Mouse (Mus musculus) adrenal gland, adult 2 months (tissue): ENCODE data around the gene Axl. TPM values are rescaled to one million over a fixed set of nuclear protein-coding genes. Genes with fewer than 3 reads are reported as not detected.

Experiments
- DNase-seq: peaks from one replicate; pipeline ENCODE4 v3.0.0; 2021
- long read RNA-seq: library from polyadenylated mRNA; stranded (forward); transcript quantifications from one replicate; pipeline ENCODE4 v2.0.0, GENCODE M21; 2021
- polyA plus RNA-seq: library from polyadenylated mRNA; depleted of rRNA; stranded (reverse); fragments of >200 nt; gene quantifications from 2 replicates; pipeline ENCODE4 v1.2.3, GENCODE M21; 2012; rRNA removed
- total RNA-seq, 2 experiments: library from RNA; stranded (reverse); gene quantifications; 2 replicates each; pipeline ENCODE4 v1.2.3; 2021

Axl gene
- 10 to 100 TPM; 42.1 to 73.8 TPM for total RNA-seq
- polyA plus RNA-seq: 40.3 TPM in 2 replicates
- long read RNA-seq, full-length matches to known transcripts: 31 of 45 reads
- long read RNA-seq, partial matches to known transcripts: 8 of 45 reads
- long read RNA-seq, other reads (novel, unspliced or antisense): 6 of 45 reads

DNA sequence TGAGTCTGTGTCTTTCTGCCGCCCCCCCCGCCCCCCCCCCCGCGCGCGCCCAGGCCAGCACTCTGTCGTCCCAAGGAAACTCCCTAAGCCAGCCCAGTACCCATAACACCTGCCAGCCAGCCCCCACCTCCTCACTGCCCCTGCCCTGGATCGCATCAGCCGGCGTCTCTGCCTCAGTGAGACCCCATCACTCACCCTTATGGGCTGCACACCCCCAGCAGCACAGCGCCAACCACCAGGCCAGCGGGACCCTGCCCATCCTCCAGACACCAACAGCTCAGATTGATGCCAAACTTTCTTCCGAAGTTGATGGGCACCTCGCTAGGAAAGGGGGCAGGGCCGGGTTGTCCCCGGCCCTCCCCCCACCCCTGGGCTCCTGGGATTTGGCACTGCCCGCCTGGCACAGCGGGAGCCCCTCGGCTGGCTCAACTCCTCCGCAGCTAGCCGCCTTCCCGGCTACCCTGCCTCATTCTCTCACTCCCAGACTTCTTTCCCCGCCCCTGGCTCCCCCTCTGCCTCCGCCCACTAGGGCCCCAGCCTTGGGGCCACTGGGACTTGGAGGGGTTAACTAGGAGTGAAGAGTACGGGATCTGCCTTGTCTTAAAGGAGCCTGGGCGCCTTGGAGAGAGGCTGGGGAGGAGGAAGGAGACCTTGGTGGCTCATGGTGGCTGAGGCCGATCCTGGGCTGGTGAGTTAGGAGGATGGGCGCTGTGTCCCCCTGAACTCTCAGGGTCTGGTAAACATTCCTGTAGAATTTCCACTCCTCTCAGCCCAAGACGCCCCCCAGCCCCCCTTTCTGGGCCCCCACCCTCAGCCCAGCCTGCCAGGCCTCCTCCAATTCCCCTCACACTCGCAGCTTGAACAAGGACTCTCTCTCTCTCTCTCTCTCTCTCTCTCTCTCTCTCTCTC lies at the start of gene Axl:
Axl (minus strand) TSS at position 486 of the 909 bp plus-strand sequence.
- peak; percentile 56 for DNase-seq

DNA sequence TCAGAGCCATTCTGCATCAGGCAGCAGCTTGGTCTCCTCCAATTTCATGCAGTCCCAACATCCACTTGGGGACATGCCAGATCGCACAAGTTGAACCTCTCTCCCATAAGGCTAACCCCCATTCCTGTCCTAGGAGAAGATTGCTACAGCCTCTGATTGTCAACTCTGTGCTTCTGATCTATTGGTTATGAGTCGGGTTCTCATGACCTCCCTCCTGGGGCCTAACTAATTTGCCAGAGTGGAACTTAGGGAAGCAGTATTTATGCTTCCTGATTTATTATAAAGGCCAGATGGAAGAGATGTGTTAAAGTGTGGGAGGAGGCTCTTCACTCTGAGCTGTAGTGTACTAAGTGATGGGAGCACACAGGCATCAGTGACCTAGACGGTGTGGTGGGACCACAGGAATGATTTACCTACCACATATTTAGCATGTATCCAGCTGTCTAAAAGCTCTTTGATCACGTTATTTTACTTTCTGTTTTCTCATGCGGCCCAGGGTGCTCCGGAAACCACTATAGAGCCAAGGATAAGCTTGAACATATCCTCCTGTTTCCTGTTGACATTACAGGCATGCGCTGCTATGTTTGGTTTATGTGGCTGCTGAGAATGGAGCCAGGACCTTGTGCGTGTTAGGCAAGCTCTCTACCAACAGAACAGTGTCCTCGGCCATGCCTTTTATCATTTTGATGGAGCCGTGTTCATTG lies 46.8 kb upstream of the Axl start:
- DNase-seq: no peak

DNA sequence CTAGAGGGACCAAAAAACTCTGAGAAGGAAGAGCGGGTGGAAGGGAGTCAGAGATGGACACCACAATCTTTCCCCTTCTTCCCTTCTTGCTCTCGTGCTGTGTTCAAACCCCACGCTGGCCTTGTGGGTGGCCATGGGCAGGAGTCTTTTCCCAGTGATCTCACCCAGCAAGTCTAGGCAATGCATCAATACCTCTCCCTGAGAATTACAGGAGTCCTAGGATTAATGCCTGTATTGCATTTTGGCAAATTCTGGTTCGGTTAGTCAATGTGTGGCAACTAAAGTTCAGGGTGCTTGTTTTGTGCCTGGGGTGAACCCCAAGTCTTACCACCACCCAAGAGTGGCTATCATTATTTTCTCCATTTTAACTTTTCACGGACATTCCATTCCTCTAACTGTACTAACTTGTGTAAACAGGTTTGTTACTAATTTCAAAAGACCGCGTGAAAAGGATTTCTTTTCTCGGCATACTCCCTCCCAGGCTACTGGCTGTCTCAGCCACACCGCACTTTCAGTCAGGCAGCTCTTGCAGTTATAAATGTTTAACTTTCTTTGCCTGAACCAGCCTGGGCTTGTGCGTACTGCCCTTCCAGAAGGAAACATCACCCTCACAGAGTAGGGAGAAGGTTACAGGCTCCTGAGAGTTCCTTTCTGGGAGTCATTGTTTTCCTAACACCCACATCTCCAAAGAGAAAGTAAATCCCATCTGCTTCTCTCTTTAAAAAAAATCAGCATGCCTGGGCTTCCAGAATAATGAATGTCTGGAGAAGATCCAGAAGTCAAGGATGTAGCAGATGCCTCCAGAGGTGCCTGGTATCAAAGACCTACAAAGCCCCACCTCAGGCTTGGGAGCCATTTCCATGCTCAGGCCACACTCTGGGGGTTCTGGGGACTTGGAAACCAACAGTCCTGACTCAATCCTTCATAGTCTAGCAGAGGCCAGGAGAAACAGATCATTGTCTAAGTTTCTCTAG lies 43.3 kb upstream of the Axl start:
- DNase-seq: no peak

DNA sequence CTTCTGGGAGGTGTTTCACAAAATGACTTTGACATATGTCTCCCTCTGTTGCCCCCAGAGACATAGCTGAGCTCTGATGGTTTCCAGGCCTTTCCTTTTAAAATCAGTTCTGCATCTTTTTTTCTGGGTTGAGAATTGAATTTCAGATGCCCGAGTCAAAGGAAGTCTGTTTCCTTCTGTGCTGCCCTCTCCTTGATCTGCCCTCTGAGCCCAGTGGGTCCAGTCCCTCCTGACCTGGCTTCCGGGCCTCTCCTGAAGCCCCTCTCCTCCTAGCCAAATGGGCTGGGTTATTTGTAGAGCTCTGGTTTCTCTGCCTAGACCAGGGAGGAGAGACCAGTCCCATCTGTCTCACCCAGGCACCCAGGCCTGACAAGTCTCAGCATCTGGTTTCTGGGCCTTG lies 41.7 kb upstream of the Axl start:
- DNase-seq: no peak

DNA sequence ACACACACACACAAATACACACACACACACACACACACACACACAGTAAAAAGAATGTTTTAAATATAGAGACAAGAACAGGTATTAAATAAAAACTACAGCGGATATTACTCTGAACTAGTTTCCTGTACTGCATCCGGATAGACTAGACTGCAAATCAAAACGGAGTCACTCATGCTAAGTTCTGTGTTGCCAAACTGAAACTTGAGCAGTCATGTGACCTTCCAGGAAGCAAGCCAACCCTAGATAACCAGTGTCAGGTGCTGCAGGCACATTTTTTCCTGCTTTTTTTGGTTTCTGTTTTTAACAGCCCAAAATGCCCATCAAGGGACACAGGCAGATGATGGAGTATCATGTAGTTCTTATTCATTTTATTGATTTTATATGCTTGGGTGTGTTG lies 38.7 kb upstream of the Axl start:
- peak; percentile 59 for DNase-seq

DNA sequence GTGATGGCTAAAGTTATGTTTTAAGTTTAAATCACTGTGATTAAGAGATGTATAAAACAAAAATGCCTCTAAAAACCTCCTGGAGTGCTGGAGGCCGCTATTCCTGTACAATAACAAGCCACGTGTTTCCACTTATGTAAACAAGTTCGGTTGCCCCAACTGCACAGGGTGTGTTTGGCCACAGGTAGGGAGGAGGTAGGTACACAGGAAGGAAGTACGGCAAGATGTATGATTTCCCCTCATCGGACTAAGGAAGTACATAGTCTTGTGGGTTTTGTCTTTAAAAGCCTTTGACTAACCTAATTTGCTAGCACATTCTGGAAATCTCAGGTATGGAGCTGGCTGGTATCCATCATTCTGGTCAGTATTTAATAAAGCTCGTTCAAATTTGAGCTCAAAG lies 37.5 kb upstream of the Axl start:
- no peak for DNase-seq

DNA sequence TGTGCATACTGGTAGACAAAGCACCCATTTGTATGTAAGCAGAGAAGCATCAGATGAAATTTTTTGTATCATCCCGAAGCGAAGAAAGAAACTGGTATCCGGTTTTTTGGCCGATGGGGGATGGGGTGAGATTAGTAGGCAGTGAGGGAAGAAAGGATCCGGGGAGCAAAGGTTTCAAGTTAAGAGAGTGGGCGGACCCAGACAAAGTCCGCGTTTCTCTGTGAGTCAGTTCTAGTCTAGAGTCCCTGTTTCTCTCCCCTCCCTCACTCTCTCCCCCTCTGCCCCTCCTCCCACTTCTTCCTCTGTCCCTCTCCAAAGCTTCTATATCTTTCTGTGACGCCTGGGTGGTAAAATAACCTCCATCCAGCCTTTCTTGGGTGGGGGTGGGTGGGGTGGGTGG lies 36.5 kb upstream of the Axl start:
- DNase-seq: no peak

DNA sequence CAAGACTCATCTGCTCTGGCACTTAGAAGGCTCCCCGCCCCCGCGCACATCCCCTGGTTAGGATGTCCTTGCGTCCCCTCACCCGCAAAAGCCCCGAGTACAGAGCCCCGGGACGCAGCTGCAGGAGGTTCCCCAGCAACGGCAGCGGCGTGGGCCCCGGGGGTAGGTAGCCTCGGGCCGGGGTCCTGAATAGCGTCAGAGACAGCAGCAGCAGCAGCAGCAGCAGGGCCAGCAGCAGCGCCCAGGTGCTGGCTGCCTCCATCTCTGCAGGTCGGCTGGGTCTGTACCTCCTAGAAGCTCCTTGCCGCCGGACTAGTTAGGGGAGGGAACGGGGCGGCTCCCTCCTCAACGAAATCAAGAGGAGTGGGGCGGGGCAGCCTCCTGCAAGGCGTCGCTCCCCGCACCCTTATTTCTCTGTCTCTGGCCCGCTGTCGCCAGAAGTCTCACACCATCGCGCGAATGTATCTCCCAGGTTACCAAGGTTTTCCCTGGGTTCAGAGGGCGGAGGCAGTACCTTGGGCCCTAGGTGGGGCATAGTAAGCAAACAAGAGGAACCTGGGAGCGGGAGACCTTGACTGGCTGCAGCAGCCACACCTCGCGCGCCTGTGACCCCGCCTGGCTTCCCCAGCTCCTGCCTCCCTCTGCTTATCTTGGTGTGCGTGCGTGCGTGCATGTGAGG lies 27.9 kb upstream of the Axl start, which contains the start of gene Cyp2s1:
Cyp2s1 (minus strand) TSS at position 673 of the 679 bp plus-strand sequence.
- DNase-seq: no peak

DNA sequence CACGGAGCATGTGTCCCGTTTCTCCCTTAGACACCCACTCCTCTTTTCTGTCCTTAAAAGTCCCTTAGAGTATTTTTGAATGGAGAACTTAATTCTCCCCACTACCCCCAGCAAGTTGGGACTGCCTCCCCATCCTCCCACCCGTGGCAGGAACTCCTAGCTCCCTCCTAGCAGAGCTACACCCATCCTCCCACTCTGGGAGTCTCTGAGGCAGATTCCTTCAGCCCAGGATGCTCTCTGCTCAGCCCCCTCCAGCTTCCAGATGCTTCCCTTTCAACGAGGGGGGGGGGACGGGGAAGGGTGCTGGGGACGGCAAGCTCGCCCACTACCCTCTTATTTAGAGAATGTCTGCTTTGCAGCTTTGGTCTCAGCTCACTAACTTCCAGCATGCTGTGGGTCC lies 27.1 kb upstream of the Axl start:
- no peak for DNase-seq

DNA sequence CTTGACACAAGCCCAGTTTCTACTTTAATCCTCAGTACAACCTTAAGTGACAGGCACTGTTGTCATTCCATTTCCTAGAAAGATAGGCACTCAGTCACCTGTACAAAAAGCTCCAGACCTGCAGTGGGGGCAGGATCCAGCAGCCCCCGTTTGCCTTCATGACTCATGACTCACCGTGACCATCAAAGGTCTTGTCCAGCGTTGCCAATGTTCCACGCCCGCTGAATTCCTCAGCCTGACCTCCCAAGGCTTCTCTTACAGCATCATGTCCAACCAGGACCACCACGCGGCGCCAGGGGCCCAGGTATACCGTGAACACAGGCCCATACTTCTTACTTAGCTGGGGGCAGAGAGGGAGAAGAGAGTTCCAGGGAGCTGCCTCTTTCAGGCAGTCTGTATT lies 26.2 kb upstream of the Axl start:
- no peak for DNase-seq

DNA sequence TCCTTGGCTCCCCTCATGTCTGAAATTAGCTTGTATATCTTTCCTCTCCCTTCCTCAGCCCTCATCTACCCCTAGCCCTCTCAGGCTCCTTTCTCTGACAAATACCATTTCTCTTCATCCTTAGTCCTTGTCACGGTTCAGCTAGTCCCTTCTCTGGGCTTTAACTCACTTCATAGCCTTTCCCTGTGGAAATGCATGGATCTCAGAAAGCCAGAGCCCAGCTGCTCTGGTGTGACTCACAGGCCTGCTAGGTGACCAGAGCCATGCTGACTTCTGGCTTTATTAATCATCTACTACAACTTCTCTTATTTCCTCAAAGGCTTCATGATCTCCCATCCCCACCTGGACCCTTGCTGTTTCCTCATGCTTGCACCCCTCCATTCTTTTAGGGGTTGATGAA lies 23.7 kb upstream of the Axl start:
- DNase-seq: no peak

DNA sequence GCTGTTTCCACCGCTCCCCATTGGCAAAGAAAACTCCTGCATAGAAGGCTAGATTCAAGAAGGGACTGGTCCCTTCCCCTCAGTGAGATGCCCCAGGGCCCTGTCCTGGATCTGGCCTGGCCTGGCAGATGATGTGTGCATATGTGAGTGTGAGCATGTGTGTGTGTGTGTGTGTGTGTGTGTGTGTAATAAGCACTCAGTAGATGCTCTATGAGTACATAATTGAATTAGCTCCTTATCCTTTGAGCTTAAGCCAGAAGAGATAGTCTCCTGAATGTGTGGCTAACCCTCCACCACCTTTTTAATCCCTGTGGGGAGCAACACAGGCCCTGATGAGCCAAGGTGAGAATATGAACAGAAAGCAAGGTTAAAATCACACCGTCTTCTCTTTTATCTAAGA lies 23.2 kb upstream of the Axl start:
- DNase-seq: no peak

DNA sequence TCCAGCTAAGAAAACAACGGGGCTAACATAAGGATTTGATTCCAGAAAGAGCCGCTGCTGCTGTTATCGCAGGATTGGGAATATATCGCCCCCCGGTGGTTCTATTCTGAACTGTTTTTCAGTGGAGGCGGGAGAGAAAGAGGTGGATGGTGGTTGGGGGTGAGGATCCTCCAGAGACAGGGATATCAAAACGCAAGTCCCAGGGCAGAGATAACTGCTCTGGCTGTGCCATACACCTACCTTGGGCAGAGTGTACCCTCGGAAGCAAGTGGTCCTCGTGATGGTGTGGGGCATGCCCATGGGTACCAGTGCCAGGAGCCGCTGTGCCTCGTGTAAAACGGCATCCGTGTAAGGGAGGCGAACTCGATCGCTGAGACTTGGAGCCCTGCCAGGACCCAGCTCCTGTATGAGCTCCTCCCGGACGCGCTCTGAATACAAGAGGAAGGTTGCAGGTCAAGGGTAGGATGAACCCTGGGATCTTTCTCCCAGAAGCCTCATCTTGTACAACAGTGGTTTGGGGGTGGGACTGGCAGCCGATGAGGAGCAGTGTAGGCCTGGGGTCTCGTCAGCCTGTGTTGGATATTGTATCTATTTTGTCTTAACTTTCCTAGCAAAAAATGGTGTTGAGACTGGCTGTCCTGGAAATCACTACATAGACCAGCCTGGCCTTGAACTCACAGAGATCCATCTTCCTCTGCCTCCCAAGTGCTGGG lies 17.3 kb upstream of the Axl start:
- peak; percentile 76 for DNase-seq

DNA sequence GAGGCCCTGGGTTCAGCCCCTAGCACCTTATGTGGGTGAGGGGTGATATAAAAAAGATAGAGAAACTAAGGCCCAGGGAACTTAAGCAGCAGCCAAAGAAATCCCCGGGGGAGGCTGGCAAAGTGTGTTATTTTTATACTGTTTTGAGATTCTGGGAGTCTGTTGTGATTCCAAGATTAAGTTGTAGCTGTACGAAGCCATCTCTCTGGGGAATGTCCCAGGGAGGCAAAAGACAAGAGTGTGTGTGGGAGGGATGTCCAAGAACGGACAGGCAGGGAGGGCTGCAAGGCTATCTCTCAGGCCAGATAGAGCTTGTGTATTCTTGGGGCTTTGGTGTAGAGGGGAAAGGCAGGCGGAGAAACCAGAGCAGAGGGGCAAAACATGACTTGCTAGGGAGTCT lies 16.3 kb upstream of the Axl start:
- DNase-seq: no peak

DNA sequence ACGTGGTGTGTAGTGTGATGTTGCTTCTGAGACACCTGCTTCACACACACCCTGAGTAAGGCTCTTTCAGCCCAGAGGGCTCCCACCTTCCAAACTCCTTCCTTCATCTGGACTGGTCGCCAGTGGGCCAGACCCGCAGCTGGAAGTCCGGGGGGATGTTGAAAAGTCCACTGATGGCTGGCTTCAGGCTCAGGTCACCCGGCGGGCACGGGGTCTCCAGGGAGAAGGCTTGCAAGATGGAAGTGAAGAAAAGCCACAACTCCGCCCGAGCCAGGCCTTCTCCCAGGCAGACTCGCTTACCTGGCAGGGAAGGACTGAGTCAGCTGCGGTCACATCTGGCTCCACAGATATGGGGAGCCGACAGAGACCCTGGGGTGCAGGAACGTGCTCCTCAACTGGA lies 15.0 kb upstream of the Axl start:
- DNase-seq: no peak

DNA sequence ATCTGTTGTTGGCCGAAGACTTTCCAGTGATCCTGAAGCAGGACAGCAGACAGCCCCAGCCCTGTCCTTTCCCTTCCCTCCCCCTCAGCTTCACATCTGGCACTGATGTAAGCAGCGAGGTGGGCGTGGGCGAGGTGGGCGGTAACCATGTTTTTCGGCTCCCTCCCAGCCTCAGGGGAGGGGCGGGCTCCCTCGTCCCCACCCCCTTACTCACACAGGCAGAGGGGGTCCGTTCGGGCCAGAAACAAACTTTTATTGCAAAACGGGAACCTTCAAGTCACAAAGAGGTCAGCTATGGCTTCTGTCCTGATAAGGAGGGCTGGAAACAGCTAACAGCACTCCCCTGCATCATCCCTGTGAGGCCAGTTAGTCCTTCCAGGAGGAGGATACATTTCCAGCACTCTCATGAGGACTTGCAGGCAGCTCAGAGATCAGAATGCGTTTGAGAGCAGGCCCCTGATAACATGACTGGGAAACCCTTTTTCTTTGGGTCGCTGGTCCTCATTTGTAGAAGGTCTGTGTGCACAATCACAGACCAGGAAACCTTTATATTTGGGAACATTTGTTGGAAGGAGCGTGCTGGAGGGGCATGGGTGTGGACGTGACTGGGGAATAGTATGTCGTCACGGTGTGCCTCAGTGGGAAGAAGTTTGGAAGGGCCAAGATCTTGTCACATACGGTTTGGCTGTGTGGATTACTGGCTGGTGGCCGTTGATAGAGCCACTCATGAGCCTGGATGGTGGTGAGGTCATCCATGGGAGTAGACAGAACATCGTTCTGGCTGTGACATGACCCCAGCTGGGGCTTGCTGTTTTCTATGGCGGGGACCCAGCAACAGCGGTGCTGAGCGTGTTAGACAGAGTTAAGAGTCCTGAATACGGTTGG lies 14.0 kb upstream of the Axl start:
- DNase-seq: peak; percentile 61

DNA sequence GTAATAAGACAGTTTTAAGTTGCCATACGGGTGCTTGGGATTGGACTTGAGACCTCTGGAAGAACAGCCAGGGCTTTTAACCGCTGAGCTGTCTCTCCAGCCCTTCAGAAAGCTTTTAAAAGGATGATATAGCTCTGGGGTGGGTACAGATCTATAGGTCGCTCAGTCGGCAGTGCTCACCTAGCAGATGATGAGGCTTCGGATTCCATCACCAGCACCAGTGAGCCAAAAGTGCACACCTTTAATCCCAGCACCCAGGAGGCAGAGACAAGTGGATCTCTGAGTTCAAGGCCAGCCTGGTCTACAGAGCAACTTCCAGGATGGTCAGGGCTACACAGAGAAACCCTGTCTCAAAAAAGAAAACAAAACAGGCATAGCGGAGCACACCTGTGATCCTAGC lies 12.5 kb upstream of the Axl start:
- no peak for DNase-seq

DNA sequence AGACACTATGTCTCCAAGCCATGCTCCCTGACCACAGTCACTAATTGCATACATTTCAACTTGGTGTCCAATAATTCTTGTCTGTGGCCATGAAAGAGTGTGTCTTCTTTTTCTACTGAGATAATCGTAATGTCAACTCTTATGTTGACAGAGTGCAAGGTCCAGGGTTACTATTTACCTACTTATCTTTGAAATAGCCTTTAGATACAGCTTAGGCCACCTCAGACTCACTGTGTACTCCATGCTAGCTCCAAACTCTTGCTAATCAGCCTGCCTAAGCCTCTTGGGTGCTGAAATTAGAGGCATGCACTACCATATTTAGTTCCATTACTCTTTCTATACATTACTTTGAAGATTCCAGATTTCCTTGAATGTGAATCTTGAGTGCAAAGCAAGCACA lies 10.9 kb upstream of the Axl start:
- DNase-seq: no peak

DNA sequence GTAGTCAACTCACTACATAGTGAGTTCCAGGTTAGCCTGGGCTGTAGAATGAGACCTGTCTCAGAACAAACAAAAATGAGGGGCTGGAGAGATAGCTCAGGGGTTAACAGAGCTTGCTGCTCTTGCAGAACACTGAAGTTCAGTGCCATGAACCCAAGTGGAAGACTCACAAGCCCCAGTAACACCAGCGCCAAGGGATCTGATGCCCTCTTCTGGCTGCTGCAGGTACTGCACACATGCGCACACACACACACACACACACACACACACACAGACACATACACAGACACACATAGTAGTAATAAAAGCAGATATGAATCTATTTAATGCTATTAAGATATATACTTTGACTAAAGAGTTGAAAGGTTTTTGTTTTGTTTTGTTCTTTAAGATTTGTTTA lies 10.0 kb upstream of the Axl start:
- DNase-seq: no peak

DNA sequence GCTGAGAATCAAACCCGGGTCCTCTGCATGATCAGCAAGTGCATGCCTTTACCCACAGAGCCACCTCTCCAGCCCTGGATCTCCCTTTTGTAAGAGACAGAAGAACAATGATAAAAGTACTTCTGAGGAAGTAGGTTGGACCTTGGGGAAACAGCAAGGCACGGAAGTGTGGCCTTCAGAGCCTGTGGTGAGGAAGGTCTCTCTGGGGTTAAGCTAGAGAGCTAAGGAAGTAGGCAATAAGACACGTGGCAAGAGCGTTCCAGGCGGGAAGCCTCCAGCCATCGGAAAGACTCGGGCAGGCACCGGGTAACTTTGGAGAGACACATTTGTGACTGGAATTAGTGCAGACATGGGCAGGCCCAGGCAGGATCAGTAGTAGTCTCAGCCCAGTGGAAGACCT lies 6.3 kb upstream of the Axl start:
- DNase-seq: no peak
